In the genomic region with DNA sequence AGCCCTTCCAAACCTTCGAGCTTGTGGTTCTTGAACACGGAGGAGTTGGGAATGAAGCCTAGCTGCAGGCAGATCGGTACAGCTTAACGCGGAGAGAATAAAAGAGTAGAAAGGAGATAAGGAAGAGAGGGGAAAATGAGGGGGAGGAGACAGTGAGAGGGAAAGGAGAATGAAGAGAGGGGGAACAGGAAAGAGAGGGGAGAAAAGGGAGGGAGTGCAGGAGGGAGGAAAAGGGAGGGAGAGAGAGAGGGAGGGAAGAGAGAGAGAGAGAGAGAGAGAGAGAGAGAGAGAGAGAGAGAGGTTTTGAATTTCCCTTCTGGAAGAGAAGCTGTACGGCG, we compare ENCODE assay signal across 7 mouse cellular contexts. TPM values are rescaled to one million over a fixed set of nuclear protein-coding genes. Genes with fewer than 3 reads are reported as not detected.
A peak's percentile ranks its signal among the peaks of the same experiment; 100 is the strongest.
DNase-seq lines count a peak whose midpoint lies in the region; ATAC-seq and TF ChIP-seq lines count a peak whose summit lies in the region.

A gene (plus strand): TSS at position 301 of the 338 bp plus-strand sequence.

- TF ChIP-seq CTCF in lung, embryonic 14.5 days (IDR thresholded peaks at IDR 0.05; ENCODE audit: low read depth), result no peak
- no peak for TF ChIP-seq CTCF in olfactory bulb, adult 2 months (IDR thresholded peaks at IDR 0.05; ENCODE audit: insufficient read depth, low read depth, low read length)

- intact Hi-C loops in left cerebral cortex, postnatal 10 days (cut with DNase I), result loop anchor here (5.0 kb wide), 4 partner anchors 39 to 254 kb away; no protein-coding TSS in a partner anchor
- intact Hi-C loops in gastrocnemius, postnatal 14 days (cut with DNase I; ENCODE audit: low total_unique reads), result loop anchor here (2.0 kb wide), 1 partner anchor 122 kb away; no protein-coding TSS in a partner anchor

- H3K4me2 ChIP-seq in lung, embryonic 14.5 days, result peak within 1 kb of the TSS; percentile 59

- DNase-seq in lung, embryonic 14.5 days, result no peak
- no peak for DNase-seq in lung, postnatal 14 days
- DNase-seq in forebrain, embryonic 10.5 days (ENCODE audit: extremely low spot score, low spot score), result no peak
- DNase-seq in left cerebral cortex, postnatal 10 days (ENCODE audit: extremely low spot score in 1 of 2, low spot score in 2 of 2), result no peak
- DNase-seq in gastrocnemius, postnatal 14 days, result no peak
- no peak for DNase-seq in urinary bladder, postnatal 36 days (ENCODE audit: low spot score in 2 of 2)

- peaks cover 4% of the 10 kb centered on the region; the same call in 1 of the 2 replicates for H3K27me3 ChIP-seq in lung, embryonic 14.5 days (ENCODE audit: insufficient read depth, low read length)
- H3K27me3 ChIP-seq in forebrain, embryonic 10.5 days (ENCODE audit: poor library complexity, severe bottlenecking), result peaks cover 65% of the 10 kb centered on the region

- peak; percentile 9; the same call in 1 of the 2 replicates for ATAC-seq in lung, embryonic 14.5 days (ENCODE audit: insufficient read depth)

- peak within 1 kb of the TSS; percentile 31 for H3K4me3 ChIP-seq in lung, embryonic 14.5 days (ENCODE audit: low read depth, low read length)
- H3K4me3 ChIP-seq in forebrain, embryonic 10.5 days, result peak within 1 kb of the TSS; percentile 53
- peak within 1 kb of the TSS; percentile 50 for H3K4me3 ChIP-seq in olfactory bulb, adult 2 months (ENCODE audit: insufficient read depth, low read depth, low read length)

- no peaks in the 10 kb centered on the region for H3K36me3 ChIP-seq in lung, embryonic 14.5 days (ENCODE audit: insufficient read depth)
- no peaks in the 10 kb centered on the region for H3K36me3 ChIP-seq in forebrain, embryonic 10.5 days (replicated peaks)

- TF ChIP-seq POLR2A in olfactory bulb, adult 2 months (IDR thresholded peaks at IDR 0.05; ENCODE audit: insufficient read depth, low read depth, low read length), result no peak

- H3K9me3 ChIP-seq in lung, embryonic 14.5 days (ENCODE audit: low read depth, low read length), result no peaks in the 10 kb centered on the region
- H3K9me3 ChIP-seq in forebrain, embryonic 10.5 days, result no peaks in the 10 kb centered on the region

- no peak within 1 kb of the TSS for H3K9ac ChIP-seq in lung, embryonic 14.5 days

- H3K4me1 ChIP-seq in lung, embryonic 14.5 days (ENCODE audit: insufficient read depth), result no peaks in the 10 kb centered on the region; the same call in none of the 2 replicates
- peaks cover 41% of the 10 kb centered on the region for H3K4me1 ChIP-seq in forebrain, embryonic 10.5 days
- H3K4me1 ChIP-seq in olfactory bulb, adult 2 months (ENCODE audit: control insufficient read depth, insufficient read depth, low read length), result peaks cover 40% of the 10 kb centered on the region

- 2% methylated on average over 7 of the region's 7 CpGs for WGBS in lung, embryonic 14.5 days
- WGBS in forebrain, embryonic 10.5 days, result 3% methylated on average over 7 of the region's 7 CpGs
- 19% methylated on average over 7 of the region's 7 CpGs for WGBS in olfactory bulb, adult 2 months

- peak within 1 kb of the TSS; percentile 34; the same call in 1 of the 2 replicates for H3K27ac ChIP-seq in lung, embryonic 14.5 days (ENCODE audit: low read depth)
- H3K27ac ChIP-seq in forebrain, embryonic 10.5 days, result peak within 1 kb of the TSS; percentile 68
- peak within 1 kb of the TSS; percentile 29; the same call in 1 of the 2 replicates for H3K27ac ChIP-seq in olfactory bulb, adult 2 months (ENCODE audit: insufficient read depth, low read depth, low read length)

RNA-seq across cellular contexts. Expression of the gene that starts here (rescaled TPM):
- polyA plus RNA-seq in lung, embryonic 14.5 days (2014; fragmentation: Nextera tagmentation; extraction: Ambion mirVana), result 12.2 TPM in 2 replicates
- polyA plus RNA-seq in forebrain, embryonic 10.5 days (2016; fragmentation: Nextera tagmentation; extraction: Ambion mirVana), result 5.5 TPM in 2 replicates
- 100 to 1,000 TPM; 641 to 656 TPM for total RNA-seq in left cerebral cortex, postnatal 10 days (2021)
- not detected in 2 replicates for polyA plus RNA-seq in olfactory bulb, adult 2 months (2012; ENCODE audit: insufficient read depth, insufficient read length, low replicate concordance, missing spikeins)
- 1 to 10 TPM; 3.7 to 5.1 TPM for total RNA-seq in gastrocnemius, postnatal 14 days (2021)

Comparison
In these comparisons a context has a peak if more than half of its experiments do, and no peak if none do; other contexts are left out.
1. RNA of the gene that starts here (total RNA-seq): 641 to 656 TPM in left cerebral cortex, postnatal 10 days; 3.7 to 5.1 TPM in gastrocnemius, postnatal 14 days; every median in the first group is over 100 times any median in the second.
2. Peak in every context shown above with its lines, with median percentiles within 50 percentile points of each other: H3K27ac ChIP-seq and H3K4me3 ChIP-seq.